Mouse (Mus musculus): Measurements from ENCODE around the gene Mrrf.

DNA sequence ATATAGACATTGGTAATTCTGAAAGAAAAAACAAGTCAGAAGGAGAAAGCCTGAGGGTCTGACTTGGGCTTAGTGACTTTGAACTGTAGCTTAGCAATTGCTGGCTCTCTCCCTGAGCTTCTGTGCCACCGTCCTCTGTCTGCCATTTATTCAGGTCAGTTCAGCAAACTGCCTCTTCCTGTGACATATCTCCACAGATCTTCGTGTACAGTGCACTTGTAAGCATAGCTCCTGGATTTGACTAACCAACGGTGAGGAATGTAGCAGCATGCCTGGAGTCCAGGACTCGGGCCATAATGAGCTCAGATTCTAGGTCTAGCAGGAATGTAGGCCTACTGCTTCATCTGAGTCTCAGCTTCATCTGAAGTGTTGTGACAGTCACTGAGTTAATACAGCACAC, 33.0 kb downstream of the Mrrf start:
- TF ChIP-seq POLR2A (IDR thresholded peaks at IDR 0.05; ENCODE audit: insufficient read depth, low read depth, low read length), result no peak
- no peak for TF ChIP-seq CTCF (IDR thresholded peaks at IDR 0.05; ENCODE audit: insufficient read depth, low read depth, low read length)
